Mouse (Mus musculus): ENCODE data around the gene Bcor.
A peak's percentile ranks its signal among the peaks of the same experiment; 100 is the strongest.

Bcor gene

GRCm38 (mm10) chrX:12159981-12160656 is at the start of gene Bcor:
TSS of gene Bcor (minus strand) at chrX:12160355.
- DNase-seq (ENCODE audit: extremely low spot score, low spot score) = peak; percentile 70

- DNase-seq (ENCODE audit: extremely low spot score, low spot score) = no peak
These were observed 42.8 kb upstream of the Bcor start for GRCm38 (mm10) chrX:12202951-12203350.

GRCm38 (mm10) chrX:12201111-12201510 is 41.0 kb upstream of the Bcor start:
- DNase-seq (ENCODE audit: extremely low spot score, low spot score) = no peak

- DNase-seq (ENCODE audit: extremely low spot score, low spot score) = no peak
These were observed 35.2 kb upstream of the Bcor start for GRCm38 (mm10) chrX:12195234-12195919.

- no peak for DNase-seq (ENCODE audit: extremely low spot score, low spot score)
These were observed 32.2 kb upstream of the Bcor start for GRCm38 (mm10) chrX:12192343-12192742.

GRCm38 (mm10) chrX:12189511-12189910 is 29.4 kb upstream of the Bcor start:
- DNase-seq (ENCODE audit: extremely low spot score, low spot score) = no peak

- DNase-seq (ENCODE audit: extremely low spot score, low spot score) = no peak
These were observed 15.2 kb upstream of the Bcor start for GRCm38 (mm10) chrX:12175198-12175960.

- DNase-seq (ENCODE audit: extremely low spot score, low spot score) = no peak
These were observed 10.0 kb upstream of the Bcor start for GRCm38 (mm10) chrX:12170128-12170527.

- no peak for DNase-seq (ENCODE audit: extremely low spot score, low spot score)
These were observed 4.7 kb upstream of the Bcor start for GRCm38 (mm10) chrX:12164591-12165529.

GRCm38 (mm10) chrX:12159534-12159881 is 647 bp downstream of the Bcor start:
- DNase-seq (ENCODE audit: extremely low spot score, low spot score) = peak; percentile 48

GRCm38 (mm10) chrX:12158821-12159533 is 1.2 kb downstream of the Bcor start:
- DNase-seq (ENCODE audit: extremely low spot score, low spot score) = peak; percentile 51

- peak; percentile 65 for DNase-seq (ENCODE audit: extremely low spot score, low spot score)
These were observed 1.8 kb downstream of the Bcor start for GRCm38 (mm10) chrX:12158244-12158820.

GRCm38 (mm10) chrX:12157331-12157930 is 2.7 kb downstream of the Bcor start:
- DNase-seq (ENCODE audit: extremely low spot score, low spot score) = peak; percentile 61

- DNase-seq (ENCODE audit: extremely low spot score, low spot score) = peak; percentile 35
These were observed 4.3 kb downstream of the Bcor start for GRCm38 (mm10) chrX:12155842-12156291.

GRCm38 (mm10) chrX:12155068-12155840 is 4.9 kb downstream of the Bcor start:
- DNase-seq (ENCODE audit: extremely low spot score, low spot score) = peak; percentile 22

GRCm38 (mm10) chrX:12153141-12154095 is 6.7 kb downstream of the Bcor start:
- peak; percentile 38 for DNase-seq (ENCODE audit: extremely low spot score, low spot score)

GRCm38 (mm10) chrX:12151996-12152904 is 7.9 kb downstream of the Bcor start:
- peak; percentile 51 for DNase-seq (ENCODE audit: extremely low spot score, low spot score)
